Mouse (Mus musculus): ENCODE results near the gene Klra4. TPM values are rescaled to one million over a fixed set of nuclear protein-coding genes. Genes with fewer than 3 reads are reported as not detected.

The Klra4 gene
- 1.4 TPM for polyA plus RNA-seq (2014; fragmentation: Illumina TruSeq; extraction: RNeasy Lipid Tissue Mini Kit (QIAGEN cat#74804))

DNA sequence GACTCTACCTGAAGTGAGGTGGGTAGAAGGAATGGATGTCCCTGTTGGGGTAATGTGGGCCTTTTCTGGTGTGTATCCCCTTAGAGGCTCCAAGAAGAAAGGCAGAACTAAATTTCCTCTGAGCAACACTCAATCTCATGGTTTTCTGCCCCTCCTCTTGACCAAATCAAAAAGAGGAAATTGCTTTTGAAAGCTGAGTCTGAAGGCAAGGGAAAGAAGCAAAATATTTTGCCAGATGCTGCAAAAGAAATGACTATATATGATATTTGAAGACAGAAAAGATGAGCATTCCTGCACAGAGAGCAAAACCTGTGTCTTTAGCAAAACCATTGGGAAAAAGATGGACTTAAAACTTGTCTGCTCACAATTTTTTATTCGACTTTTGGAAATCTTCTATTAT is at the start of gene Klra4:
Gene Klra4, minus strand, starts transcription at position 101 of the 400 bp plus-strand sequence.

DNA sequence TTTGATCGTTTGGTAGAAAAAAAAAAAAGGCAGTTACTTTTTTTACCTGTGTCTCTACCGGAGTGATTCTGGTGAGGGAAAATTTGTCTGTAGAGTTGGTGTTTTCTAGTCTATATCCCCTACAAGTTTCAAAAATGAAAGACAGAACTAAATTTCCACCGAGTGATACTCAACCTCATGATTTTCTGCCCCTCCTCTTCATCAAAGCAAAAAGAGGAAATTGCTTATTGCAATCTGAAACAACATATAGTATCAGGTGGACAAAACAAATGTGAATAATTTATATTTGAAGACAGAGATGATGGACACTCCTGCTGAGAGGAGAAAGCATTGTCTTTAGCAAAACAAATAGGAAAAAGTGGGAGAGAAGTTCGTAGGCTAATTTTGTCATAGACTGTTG is 40.2 kb downstream of the Klra4 start, which contains the start of gene Klra6:
Gene Klra6, minus strand, starts transcription at position 101 of the 400 bp plus-strand sequence.

Other genes starting within 250 kb of the Klra4 start
- not detected for gene Gm17631, start 204.6 kb downstream of the Klra4 start, polyA plus RNA-seq (2014; fragmentation: Illumina TruSeq; extraction: RNeasy Lipid Tissue Mini Kit (QIAGEN cat#74804))
- gene Klra17, start 190.6 kb downstream of the Klra4 start, polyA plus RNA-seq (2014; fragmentation: Illumina TruSeq; extraction: RNeasy Lipid Tissue Mini Kit (QIAGEN cat#74804)), result 0.80 TPM
- not detected for gene Klra5, start 149.6 kb downstream of the Klra4 start, polyA plus RNA-seq (2014; fragmentation: Illumina TruSeq; extraction: RNeasy Lipid Tissue Mini Kit (QIAGEN cat#74804))
- not detected for gene Klra6, start 40.3 kb downstream of the Klra4 start, polyA plus RNA-seq (2014; fragmentation: Illumina TruSeq; extraction: RNeasy Lipid Tissue Mini Kit (QIAGEN cat#74804))
- gene Klra8, start 62.6 kb upstream of the Klra4 start, polyA plus RNA-seq (2014; fragmentation: Illumina TruSeq; extraction: RNeasy Lipid Tissue Mini Kit (QIAGEN cat#74804)), result not detected
- gene Klra9, start 125.8 kb upstream of the Klra4 start, polyA plus RNA-seq (2014; fragmentation: Illumina TruSeq; extraction: RNeasy Lipid Tissue Mini Kit (QIAGEN cat#74804)), result 1.5 TPM
- 0.91 TPM for gene Klra7, start 166.1 kb upstream of the Klra4 start, polyA plus RNA-seq (2014; fragmentation: Illumina TruSeq; extraction: RNeasy Lipid Tissue Mini Kit (QIAGEN cat#74804))
- gene Klra10, start 214.7 kb upstream of the Klra4 start, polyA plus RNA-seq (2014; fragmentation: Illumina TruSeq; extraction: RNeasy Lipid Tissue Mini Kit (QIAGEN cat#74804)), result not detected